Mouse (Mus musculus) stomach, postnatal 0 days (tissue): ENCODE results near the gene Fam240a. TPM values are rescaled to one million over a fixed set of nuclear protein-coding genes. Genes with fewer than 3 reads are reported as not detected.
A peak's percentile ranks its signal among the peaks of the same experiment; 100 is the strongest.

Experiments
- ATAC-seq: fragments of 200-750 bp; cut with Nextera tagmentation; 2 replicates; pipeline ENCODE4 v1.8.0; 2017; ENCODE audit not compliant: low FRiP score, low TSS enrichment
- DNase-seq: peaks from one replicate; pipeline ENCODE4 v3.0.0-alpha.2; 2016; ENCODE audit warnings: low spot score
- H3K27ac ChIP-seq: fragments of 300-500 bp; sonication (generic); replicated peaks from 2 replicates; pipeline ENCODE4 v1.5.1; 2014; ENCODE audit warnings: mild to moderate bottlenecking, control low read depth
- H3K27me3 ChIP-seq: fragments of 300-500 bp; sonication (generic); 2 replicates; pipeline ENCODE4 v1.6.1; 2014; ENCODE audit warnings: low read length; ENCODE audit not compliant: control insufficient read depth, insufficient read depth
- H3K36me3 ChIP-seq: fragments of 300-500 bp; sonication (generic); 2 replicates; pipeline ENCODE4 v1.6.1; 2014; ENCODE audit warnings: low read length, mixed read lengths; ENCODE audit not compliant: control insufficient read depth, insufficient read depth
- H3K4me1 ChIP-seq: fragments of 300-500 bp; sonication (generic); replicated peaks from 2 replicates; pipeline ENCODE4 v1.6.1; 2014; ENCODE audit warnings: antibody characterized with exemption; ENCODE audit not compliant: control insufficient read depth, insufficient read depth
- H3K4me2 ChIP-seq: fragments of 300-500 bp; sonication (generic); replicated peaks from 2 replicates; pipeline ENCODE4 v1.6.1; 2014; ENCODE audit warnings: low read depth, mild to moderate bottlenecking, control low read depth, moderate library complexity
- H3K4me3 ChIP-seq: fragments of 300-500 bp; sonication (generic); 2 replicates; pipeline ENCODE4 v1.5.1; 2014; ENCODE audit warnings: low read depth, low read length, control low read depth
- H3K9ac ChIP-seq: fragments of 300-500 bp; sonication (generic); 2 replicates; pipeline ENCODE4 v1.6.1; 2014; ENCODE audit warnings: mild to moderate bottlenecking, low read length, control low read depth, mixed read lengths
- H3K9me3 ChIP-seq: fragments of 300-500 bp; sonication (generic); 2 replicates; pipeline ENCODE4 v1.6.1; 2016; ENCODE audit warnings: low read length; ENCODE audit not compliant: control insufficient read depth
- CTCF ChIP-seq: IDR thresholded peaks from 2 replicates; pipeline ENCODE4 v1.5.1; 2016; ENCODE audit warnings: antibody characterized with exemption, low read depth, mild to moderate bottlenecking, moderate library complexity
- EP300 ChIP-seq: optimal IDR thresholded peaks from 2 replicates; pipeline ENCODE3; 2016; ENCODE audit warnings: antibody characterized with exemption
- WGBS: fragments of 180-500 bp; shearing (Covaris S2); extraction: QIAGEN DNeasy Blood & Tissue Kit; methylation state at CpG from one replicate; pipeline ENCODE4 v1.1.7; 2014; 5-methylcytosine and 5-hydroxymethylcytosine counted together
- polyA plus RNA-seq: library from polyadenylated mRNA; unstranded; fragments of >200 nt; fragmentation: Nextera tagmentation; extraction: Ambion mirVana; gene quantifications from 2 replicates; pipeline ENCODE4 v1.2.1, GENCODE M21; 2015

Fam240a gene
- polyA plus RNA-seq, 1 experiment from 2014 or later: not detected

- Histone ChIP-seq H3K4me3 (no peak overlapping the region), H3K27ac (no peak overlapping the region), H3K4me2 (no peak overlapping the region), H3K9ac (no peak overlapping the region), H3K9me3 (no peaks in the 10 kb centered on the region), H3K27me3 (peaks cover 5% of the 10 kb centered on the region; the same call in 1 of the 2 replicates), H3K4me1 (no peaks in the 10 kb centered on the region), H3K36me3 (no peaks in the 10 kb centered on the region)
- no peak for ATAC-seq
- TF ChIP-seq EP300 (no peak), CTCF (no peak)
- no peak for DNase-seq
- 58% methylated on average over 6 of the region's 6 CpGs for WGBS
Observed at GRCm38 (mm10) chr9:110947900-110948299, 31.2 kb upstream of the Fam240a start.

GRCm38 (mm10) chr9:110947261-110947661 lies 30.6 kb upstream of the Fam240a start:
- Histone ChIP-seq H3K4me1 (no peaks in the 10 kb centered on the region), H3K36me3 (no peaks in the 10 kb centered on the region), H3K4me2 (no peak overlapping the region), H3K9me3 (no peaks in the 10 kb centered on the region), H3K9ac (no peak overlapping the region), H3K27me3 (peaks cover 5% of the 10 kb centered on the region; the same call in 1 of the 2 replicates), H3K4me3 (no peak overlapping the region), H3K27ac (no peak overlapping the region)
- DNase-seq (no peak), ATAC-seq (no peak)
- TF ChIP-seq CTCF (no peak), EP300 (no peak)
- WGBS: 26% methylated on average over 6 of the region's 6 CpGs

- no peaks in the 10 kb centered on the region for H3K9me3 ChIP-seq
- H3K4me3 ChIP-seq: no peak overlapping the region
- TF ChIP-seq EP300 (no peak), CTCF (no peak)
- H3K4me1 ChIP-seq: no peaks in the 10 kb centered on the region
- no peaks in the 10 kb centered on the region for H3K36me3 ChIP-seq
- peaks cover 5% of the 10 kb centered on the region; the same call in 1 of the 2 replicates for H3K27me3 ChIP-seq
- H3K9ac ChIP-seq: no peak overlapping the region
- DNase-seq: no peak
- 39% methylated on average over 20 of the region's 20 CpGs for WGBS
- no peak overlapping the region for H3K27ac ChIP-seq
- no peak overlapping the region for H3K4me2 ChIP-seq
- no peak for ATAC-seq
Observed at GRCm38 (mm10) chr9:110946548-110947044, 29.9 kb upstream of the Fam240a start.

- no peak within 1 kb of the TSS for H3K27ac ChIP-seq
- ATAC-seq (no peak), DNase-seq (no peak)
- H3K9ac ChIP-seq: no peak within 1 kb of the TSS
- H3K4me1 ChIP-seq: no peaks in the 10 kb centered on the region
- H3K9me3 ChIP-seq: no peaks in the 10 kb centered on the region
- no peak within 1 kb of the TSS for H3K4me2 ChIP-seq
- no peak for TF ChIP-seq EP300
- no peak for TF ChIP-seq CTCF
- H3K27me3 ChIP-seq: peaks cover 5% of the 10 kb centered on the region; the same call in 1 of the 2 replicates
- H3K4me3 ChIP-seq: no peak within 1 kb of the TSS
- WGBS: 13% methylated on average over 11 of the region's 11 CpGs
- no peaks in the 10 kb centered on the region for H3K36me3 ChIP-seq
Observed at GRCm38 (mm10) chr9:110945926-110946325, 29.3 kb upstream of the Fam240a start, which contains the start of gene Tdgf1. Gene Tdgf1 (minus strand): TSS chr9:110946158.

GRCm38 (mm10) chr9:110945343-110945742 lies 28.7 kb upstream of the Fam240a start:
- ATAC-seq (no peak), DNase-seq (peak; percentile 22)
- Histone ChIP-seq H3K4me2 (no peak overlapping the region), H3K4me3 (no peak overlapping the region), H3K27ac (no peak overlapping the region), H3K9me3 (no peaks in the 10 kb centered on the region), H3K36me3 (no peaks in the 10 kb centered on the region), H3K9ac (no peak overlapping the region), H3K4me1 (no peaks in the 10 kb centered on the region), H3K27me3 (peaks cover 5% of the 10 kb centered on the region; the same call in 1 of the 2 replicates)
- TF ChIP-seq EP300: no peak
- no peak for TF ChIP-seq CTCF
- 11% methylated on average over 18 of the region's 18 CpGs for WGBS

DNA sequence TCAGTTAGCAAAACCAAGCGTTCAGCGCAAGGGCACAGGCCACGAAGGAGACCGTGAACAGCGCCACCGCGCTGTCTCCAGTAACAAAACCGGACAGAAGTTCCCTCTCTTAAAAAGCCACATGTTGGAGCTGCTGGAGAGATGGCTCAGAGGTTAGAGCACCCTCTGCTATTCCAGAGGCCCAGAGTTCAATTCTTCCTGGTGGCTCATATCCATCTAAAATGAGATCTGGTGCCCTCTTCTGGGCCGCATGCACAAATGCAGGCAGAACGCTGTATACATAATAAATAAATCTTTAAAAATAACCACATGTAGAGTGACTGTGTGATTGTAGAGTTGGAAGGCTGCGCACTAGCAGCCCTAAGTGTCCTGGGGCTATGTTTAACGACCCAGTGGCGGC lies 27.6 kb upstream of the Fam240a start:
- Histone ChIP-seq H3K9me3 (no peaks in the 10 kb centered on the region), H3K4me2 (no peak overlapping the region), H3K4me1 (no peaks in the 10 kb centered on the region), H3K4me3 (no peak overlapping the region), H3K27ac (no peak overlapping the region), H3K9ac (no peak overlapping the region), H3K27me3 (peaks cover 5% of the 10 kb centered on the region; the same call in 1 of the 2 replicates), H3K36me3 (no peaks in the 10 kb centered on the region)
- TF ChIP-seq EP300: no peak
- peak; percentile 69 for TF ChIP-seq CTCF
- ATAC-seq: no peak
- DNase-seq: no peak
- 34% methylated on average over 13 of the region's 13 CpGs for WGBS
